Mouse (Mus musculus): ENCODE data around the gene Gm21983.

Gene Gm21983

DNA sequence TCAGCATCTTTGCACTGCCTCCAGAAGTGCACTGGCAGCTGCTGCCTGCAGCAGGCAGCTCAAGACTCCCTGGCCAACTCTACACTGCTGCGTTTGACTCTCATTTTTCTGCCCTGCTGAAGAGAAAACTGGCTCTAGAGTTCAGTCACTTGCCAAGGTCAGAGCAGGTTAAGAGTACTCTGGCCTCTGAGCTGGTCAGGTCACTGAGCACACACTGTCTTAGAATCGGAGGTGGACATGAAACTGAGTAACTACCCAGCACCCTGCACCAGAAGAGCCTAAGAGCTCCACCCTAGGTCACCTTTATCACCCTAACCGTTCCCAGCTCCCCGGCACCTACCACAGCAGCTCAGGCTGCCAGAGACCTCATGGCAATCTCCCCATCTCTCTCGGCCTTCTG lies 5.1 kb upstream of the Gm21983 start:
- DNase-seq (ENCODE audit: low read depth, low spot score) = no peak

DNA sequence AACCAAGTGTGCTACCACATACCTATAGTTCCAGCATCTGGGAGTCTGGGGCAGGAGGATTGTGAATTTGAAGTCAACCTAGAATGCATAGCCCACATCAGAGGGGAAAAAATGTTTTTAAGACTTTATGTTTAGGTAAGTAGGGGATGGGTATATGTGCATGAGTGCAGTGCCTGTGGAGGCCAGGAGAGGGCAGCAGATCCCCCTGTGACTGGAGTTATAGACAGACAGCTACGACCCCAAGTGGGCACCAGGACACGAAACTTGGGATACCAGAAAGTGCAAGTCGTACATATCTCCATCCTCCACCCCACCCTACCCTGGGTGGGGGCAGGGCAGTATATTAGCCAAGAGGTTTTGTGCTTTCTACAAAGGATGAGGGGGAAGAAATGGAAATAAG lies 4.1 kb upstream of the Gm21983 start:
- no peak for DNase-seq (ENCODE audit: low read depth, low spot score)

DNA sequence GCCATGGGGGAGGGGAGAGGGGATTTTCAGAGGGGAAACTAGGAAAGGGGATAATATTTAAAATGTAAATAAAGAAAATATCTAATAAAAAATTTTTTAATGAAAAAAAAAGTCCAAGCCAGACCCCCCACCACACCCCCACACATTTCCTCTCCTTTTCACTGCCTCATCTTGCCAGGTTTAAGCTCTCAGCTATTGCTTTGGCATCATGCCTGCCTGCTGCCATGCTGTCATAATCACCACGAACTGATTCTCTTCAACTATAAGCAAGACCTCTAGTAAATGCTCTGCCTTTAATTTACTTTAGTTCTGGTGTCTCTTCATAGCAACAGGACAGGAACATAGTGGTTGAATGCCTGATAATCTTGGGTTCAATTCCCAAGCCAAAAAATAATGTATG lies 1.6 kb upstream of the Gm21983 start:
- no peak for DNase-seq (ENCODE audit: low read depth, low spot score)

DNA sequence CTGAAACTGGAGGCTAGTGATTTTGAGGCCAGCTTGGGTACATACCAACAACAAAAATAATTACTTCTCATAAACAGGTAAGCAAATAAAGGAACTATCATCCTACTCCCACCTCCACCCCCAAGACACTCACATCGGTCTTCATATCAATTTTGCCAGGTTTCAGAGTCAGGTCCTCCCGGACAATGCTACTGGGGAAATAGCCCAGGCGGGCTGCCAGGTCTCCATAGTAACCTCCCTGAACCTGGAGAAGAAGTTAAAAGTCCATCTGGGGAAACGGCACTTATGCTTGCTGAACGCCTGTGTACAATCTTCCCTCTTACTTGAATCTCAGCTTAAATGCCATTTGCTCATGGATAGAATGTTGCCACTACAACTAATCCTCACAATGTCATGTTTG lies 850 bp downstream of the Gm21983 start:
- no peak for DNase-seq (ENCODE audit: low read depth, low spot score)

DNA sequence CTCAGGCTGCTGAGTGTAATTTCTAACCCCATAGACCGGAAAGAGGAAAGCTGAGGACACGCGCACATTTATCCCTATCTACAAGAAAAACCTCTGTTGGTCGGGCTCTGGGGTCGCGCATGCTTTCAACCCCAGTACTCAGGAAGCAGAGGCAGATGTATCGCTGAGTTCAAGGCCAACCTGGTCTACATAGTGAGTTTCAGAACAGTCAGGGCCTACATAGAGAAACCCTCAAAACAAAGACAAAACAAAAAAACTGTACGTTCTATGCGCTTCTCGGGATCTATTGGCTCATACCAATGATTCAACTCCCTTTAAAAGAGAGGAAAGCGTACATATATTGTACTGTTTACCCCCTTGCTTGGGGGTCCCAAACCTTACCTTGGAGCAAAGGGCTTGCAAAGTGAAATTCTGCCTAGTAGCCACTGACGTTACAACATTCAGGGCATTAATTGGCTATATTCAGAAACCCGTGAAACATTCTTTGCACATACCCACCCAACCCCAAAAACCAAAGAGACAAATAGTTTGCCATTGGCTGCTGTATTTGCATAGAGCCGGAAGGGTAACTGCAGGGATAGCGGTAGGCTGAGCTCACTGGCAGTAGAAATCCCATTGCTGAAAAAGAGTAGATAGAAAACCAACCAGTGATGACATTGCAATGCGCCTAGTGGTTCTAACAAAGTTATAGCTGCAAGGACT lies 1.5 kb downstream of the Gm21983 start:
- DNase-seq (ENCODE audit: low read depth, low spot score) = no peak

DNA sequence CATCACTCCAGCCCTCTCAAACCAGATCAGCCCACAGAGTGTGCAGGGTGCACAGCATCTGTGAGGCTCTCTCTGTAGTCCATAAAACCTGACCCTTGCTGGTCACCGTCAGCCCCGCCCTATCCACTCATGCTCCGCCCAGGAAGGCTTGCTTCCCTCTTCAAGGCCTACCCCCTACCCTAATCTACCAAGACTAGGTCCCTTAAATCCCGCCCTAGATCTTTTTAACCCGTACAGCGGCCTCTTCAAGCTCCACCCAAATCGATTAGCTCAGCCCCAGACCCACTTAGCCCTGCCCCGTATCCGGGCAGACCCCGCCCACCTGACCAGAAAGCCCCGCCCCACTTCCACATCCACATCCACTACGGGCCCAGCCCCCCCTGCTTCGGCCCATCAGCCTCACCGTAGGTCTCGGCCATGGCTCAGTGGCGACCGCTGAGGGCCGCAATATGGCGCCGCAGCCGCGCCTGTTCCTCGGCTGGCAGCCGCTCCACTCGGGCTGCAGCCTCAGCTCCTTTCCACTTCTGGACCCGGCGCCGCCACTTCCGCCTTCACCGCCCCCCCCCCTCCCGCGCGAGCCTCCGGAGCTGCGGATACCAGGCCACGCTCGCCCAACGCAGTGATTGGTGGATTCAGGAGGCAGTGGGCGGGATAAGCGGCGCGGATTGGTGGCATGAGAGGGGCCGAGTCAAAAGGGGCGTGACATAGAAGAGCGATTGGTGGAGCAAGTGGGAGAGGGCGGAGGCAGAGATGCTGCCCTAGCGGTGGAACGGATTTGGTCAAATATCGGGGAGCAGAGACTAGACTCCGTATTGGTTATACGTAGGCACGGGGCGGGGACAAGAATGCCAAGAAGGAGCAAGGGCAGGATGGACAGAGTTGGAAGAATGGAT lies 2.3 kb downstream of the Gm21983 start, which contains the start of gene Rab4b:
Rab4b (minus strand) TSS at position 573 of the 893 bp plus-strand sequence.
- DNase-seq (ENCODE audit: low read depth, low spot score) = peak; percentile 99

DNA sequence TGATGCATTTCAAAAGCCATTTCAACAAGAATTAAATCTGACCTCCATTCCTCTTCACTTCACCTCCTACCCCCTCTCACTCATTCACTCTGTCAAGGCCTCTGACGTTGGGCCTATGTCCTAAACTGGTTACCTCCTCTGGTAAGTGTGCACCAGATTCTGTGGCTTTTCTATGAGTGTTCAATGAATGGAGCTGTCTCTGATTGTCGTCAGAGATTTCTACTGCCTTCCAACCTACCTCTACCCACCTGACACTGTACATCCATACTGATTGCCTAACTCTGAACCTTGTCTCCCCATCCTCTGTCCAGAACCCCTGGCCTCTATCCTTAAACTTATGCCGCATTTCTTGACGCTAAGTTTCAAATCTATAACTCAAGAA lies 3.0 kb downstream of the Gm21983 start:
- DNase-seq (ENCODE audit: low read depth, low spot score) = no peak

DNA sequence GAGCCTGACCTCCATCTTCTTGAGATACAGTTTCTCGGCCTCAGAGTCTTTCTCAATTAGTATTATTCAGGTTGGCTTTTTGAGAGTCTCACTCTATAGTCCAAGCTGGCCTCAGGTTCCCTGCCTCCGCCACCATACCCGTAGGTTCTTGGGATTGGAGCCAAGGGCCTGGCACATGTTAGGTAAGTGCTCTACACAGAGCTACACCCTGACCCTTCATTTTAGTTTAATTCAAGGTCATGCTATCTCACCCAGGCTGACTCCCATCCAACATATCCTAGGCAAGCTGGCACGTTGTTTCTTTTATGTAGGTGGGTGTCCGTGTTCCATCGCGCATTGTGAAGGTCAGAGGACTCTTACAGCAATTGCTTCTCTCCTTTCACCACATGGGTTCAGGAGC lies 6.0 kb downstream of the Gm21983 start:
- no peak for DNase-seq (ENCODE audit: low read depth, low spot score)

DNA sequence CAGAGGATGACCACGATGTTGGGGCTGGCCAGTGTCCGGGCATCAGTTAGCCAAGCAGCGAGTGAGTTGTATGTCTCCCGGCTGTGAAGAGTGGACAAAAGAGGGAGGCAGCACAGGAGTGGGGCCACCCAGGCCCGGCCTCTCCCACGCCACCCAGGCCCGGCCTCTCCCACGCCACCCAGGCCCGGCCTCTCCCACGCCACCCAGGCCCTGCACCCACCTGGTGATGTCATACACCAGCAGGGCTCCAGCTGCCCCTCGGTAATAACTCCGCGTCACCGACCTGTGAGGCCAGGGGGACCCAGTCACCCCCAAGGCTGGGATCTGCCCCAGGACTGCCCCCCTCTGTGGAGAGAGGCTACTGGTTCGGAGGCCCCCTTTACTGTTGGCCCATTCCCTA lies 6.4 kb downstream of the Gm21983 start:
- DNase-seq (ENCODE audit: low read depth, low spot score) = no peak

DNA sequence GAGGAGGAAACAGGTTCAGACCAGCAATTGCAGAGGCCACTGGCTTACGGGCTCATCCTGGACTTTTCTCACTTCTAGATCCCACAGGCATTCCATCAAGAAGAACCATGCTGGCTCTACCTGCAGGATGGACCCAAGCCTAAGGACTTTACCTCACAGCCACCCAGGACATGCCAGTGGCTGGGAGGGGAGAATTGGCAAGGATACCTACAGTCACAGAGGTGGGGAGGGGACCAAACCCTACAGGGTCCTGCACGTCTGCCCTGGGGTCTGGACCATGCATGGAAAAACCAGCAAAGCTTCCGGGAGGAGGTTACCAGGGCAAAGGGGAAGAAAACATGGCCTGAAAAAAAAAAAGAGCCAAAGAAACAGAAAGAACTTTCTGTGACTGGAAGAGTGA lies 9.9 kb downstream of the Gm21983 start:
- DNase-seq (ENCODE audit: low read depth, low spot score) = no peak

DNA sequence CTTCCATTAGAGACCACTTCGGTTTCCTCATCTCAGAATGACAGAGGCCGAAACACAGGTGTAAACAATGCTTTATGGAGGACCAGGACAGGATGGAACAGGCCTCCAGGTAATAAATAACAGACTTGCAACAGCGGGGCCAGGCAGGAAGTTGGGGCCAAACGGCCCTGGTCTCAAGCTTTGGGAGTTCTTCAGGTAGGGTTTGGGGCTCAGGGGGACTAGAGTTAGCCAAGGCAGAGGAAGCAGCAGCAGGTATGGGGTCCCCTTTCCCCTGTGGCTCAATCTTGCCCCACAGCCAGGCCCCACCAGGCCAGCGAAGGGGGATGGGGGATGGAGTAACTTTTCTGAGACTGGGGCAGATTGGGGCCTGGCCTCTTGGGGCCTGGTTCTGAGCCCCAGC lies 12.5 kb downstream of the Gm21983 start:
- no peak for DNase-seq (ENCODE audit: low read depth, low spot score)

DNA sequence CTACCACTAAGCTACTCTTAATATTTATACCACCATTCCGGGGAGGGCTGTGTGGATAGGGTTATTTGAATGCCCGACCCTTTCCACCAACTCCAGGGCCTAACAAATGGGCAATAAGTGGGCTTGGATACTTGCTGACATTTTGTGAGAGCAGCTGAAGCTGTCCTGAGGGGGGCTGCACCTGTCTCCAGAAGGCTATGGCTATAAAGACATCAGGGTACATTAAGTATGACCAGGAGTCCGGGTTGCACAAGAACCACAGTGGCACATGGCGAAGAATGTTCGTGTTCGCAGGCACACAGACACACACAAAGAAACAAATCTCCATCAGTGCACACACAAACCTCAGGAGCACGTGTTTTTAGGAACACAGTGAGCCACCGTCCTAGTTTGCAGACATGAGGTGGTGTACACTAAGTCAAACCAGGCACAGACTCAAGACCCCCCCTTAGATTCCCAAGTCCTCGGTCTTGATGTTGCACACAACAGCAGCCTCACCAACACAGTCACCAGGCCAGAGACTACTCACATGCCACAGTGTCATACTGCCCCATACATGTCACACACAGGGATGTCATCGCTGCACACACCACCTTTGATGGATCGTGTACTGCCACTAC lies 13.3 kb downstream of the Gm21983 start:
- no peak for DNase-seq (ENCODE audit: low read depth, low spot score)

DNA sequence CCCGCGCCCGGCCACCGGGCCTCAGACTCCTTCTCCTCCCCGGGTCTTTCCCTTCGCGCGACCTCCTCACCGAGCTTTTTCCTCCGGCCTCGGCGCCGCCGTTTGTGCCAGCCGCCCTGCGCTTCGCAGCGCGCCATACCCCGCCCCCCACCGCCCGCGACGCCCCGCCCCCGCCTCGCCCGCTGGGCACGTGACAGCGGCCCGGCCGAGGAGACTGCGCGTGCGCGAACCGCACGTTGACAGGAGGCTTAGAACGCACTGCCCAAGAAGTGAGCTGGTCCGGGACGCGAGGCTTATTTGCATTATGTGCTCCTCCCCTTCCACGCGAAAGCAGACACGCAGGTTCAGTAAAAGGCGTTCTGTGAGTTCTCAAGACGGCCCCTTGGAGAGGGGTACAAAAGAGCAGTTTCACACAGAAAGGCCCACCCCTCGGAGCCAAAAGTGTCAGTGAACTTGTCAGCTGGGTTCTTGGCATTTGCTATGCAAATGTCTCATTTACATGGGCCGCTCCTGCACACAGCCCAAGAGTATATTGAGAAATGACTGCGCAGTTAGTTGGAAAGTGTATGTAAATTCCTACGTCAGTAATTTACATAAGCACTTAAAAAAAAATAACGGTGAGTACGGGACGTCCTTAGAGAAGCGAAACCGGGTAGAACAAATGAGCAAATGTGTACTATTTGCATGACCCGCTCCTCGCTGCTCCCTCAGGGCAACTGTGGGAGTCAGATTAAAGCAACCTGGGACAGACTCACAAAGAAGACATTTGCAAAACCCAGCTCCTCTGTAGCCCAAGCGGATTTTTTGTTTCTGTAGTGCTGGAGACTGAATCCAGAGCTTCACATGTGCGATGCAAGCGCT lies 14.0 kb downstream of the Gm21983 start, which contains the start of gene Egln2:
Egln2 (minus strand) TSS at position 189 of the 861 bp plus-strand sequence.
- DNase-seq (ENCODE audit: low read depth, low spot score) = peak; percentile 91

DNA sequence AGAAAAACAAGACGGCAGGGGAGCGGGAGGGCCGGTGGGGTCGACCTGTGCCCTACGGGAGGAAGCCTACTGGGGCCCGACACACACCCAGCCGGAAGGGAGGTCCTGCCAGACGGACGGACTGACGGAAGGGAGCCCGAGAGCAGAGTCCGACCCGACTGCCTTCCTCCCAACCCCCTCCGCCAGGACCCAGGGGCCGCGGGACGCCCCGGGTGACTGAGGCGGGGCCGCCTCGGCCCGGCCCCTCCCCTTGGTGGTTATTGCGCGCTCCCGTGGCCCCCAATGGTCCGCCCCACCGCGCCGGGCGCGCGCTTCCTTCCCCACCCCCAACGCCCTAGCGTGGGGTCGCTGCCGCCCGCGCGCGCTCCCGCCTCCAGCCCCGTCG lies 14.7 kb downstream of the Gm21983 start:
- DNase-seq (ENCODE audit: low read depth, low spot score) = no peak

DNA sequence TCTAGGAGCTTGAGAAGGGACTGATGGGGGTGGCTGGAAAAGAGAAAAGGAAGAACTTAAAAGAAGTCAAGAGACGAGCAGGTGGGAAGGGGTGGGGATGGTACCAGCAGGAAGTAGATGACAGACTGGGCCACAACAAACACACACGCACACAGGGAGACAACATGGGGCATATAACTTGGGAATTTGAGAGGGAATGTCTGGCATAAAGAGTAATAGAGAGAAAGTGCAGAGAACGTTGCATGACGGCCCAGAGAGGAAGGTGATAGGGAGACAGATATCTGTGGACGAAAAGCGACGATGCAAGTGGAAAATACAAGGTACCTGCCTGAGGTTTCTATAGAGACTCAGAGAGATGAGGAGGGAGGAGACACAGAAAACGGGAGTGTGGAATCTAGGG lies 15.2 kb downstream of the Gm21983 start:
- no peak for DNase-seq (ENCODE audit: low read depth, low spot score)

DNA sequence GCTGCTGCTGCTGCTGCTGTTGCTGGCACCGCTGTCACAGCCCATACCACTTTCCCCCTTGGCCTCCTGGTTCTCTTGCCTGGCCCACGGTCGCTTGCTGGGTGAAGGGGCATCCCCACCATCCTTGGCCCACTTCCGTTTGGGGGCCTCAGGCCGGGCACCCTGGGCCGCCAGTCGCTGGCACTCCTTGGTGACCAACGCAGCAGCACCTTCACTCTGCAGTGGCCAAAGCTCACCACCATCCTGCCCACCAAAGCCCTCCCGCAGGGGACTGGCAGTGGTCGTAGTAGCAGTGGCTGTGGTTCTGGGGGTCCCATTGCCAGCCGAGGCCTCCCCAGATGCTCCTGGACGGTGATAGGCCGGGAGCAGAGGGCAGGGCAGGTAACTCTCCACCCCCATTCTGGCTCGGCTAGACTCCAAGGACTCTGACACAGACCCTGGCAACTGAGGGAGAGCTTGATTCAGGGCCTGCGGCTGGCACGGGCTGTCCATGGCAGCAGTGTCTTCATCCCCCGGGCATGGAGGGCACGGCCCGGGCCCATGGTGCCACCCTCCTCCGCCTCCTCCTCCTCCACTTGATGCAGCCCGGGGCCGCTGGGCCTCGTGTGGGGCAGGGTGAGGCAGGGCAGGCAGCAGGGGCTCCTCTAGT lies 15.8 kb downstream of the Gm21983 start:
- DNase-seq (ENCODE audit: low read depth, low spot score) = no peak

DNA sequence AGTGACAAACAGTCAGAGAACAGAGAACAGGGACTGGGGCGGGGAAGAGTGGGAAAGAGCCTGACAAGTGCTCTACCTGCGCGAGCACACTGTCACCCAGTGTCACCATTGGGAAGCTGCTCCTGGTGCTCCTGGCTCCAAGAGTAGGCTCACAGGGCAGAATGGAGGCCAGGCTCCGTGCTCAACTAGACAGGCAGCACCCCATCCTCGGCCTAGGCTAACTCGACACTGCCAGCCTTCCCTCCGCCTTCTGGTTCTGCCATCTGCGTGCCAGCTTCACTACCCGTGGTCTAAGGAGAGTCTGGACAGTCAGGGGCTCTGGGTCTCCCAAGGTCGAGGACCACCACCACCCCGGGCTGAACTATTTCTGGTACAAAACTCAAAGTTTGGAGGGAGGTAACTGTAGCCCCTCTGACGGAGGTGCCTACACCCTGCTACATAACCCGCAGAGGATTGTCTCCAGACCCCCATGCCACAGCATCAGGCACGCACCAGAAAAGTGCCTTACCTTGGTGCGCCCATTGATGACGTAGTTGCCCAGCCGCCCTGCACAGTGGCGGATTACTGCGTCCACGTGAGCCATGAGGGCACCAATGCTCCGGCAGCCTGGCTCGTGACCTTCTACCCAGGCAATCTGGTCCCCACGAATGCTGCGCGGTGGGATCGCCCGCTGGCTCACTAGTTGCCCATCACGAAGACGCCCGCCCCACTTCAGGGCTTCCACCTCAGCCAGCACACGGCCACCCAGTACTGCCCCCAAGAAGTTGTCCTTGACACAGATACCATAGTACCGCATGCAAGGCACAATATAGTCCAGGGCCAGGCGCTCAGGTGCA lies 16.6 kb downstream of the Gm21983 start:
- DNase-seq (ENCODE audit: low read depth, low spot score) = no peak

DNA sequence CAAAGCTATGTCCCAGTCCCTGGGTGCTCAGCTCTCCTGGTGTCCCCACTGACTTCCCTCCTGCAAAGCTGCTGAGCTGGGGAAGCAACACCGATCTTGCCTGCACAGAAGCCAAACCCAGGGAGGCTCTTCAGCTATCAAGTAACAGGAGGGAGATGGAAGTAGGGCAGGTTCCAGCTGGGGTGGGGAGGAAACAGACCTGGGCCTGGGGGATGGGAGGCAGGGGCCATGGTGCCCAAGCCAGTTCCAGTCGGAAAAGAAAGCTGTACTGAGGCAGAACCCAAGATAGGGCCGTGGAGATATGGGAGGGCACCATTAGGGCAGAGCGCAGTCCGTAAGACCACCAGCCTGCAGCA lies 17.5 kb downstream of the Gm21983 start:
- DNase-seq (ENCODE audit: low read depth, low spot score) = no peak

DNA sequence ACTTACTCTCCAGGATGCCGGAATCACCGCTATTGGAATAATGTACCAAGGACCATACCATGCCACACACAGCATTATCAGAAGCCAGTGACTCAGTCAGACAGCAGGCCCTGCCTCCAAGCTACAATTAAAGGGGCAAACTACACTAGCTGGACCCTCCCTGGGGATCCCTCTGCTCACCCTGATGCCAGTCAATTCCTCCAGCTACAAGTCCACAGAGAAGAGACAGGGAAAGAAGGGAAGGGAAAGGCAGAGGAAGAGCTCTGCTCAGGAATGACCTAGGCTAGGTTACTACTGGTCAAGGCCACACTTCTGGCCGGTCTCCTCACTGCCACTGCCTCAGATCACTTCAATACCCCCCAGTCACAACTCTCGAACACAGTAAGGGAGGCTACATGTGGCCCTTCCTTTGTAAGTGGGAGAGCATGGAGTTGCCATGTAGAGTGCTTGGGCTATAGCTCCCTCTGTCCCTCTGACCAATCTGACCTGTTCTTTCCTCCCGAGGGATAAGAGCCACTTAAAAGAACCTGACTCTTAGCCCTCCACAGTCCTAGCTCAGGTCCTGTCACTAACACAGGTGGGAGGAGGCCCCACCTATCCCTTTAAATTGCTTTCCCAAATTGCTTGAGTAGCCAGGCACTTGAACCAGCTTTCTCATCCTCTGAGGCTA lies 18.0 kb downstream of the Gm21983 start:
- no peak for DNase-seq (ENCODE audit: low read depth, low spot score)

DNA sequence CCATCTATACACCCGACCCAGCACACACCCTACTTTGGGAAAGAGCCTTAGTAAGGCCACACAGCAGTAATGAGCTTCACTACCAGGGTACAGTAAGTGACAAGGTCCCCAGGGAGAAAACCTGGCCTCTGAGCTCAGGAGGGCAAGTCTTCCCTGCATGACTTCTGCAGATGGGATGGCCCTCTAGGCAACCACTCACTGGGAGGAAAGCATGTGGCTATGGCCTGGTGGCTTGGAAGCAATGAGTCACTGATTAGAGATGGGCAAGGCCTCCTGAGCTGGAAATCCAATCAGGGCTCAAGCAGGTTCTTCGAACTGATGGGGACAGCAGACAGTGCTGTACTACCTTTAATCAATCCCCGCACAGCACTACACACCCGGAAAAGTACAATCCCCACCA lies 19.1 kb downstream of the Gm21983 start:
- no peak for DNase-seq (ENCODE audit: low read depth, low spot score)
